Mouse (Mus musculus): ENCODE measurements around the gene Nanog. TPM values are rescaled to one million over a fixed set of nuclear protein-coding genes. Genes with fewer than 3 reads are reported as not detected.

Nanog gene
- polyA plus RNA-seq, 1 experiment from 2014 or later, result 1.1 TPM

GRCm38 (mm10) chr6:122668823-122669222 lies 38.5 kb upstream of the Nanog start:
- no peak for ATAC-seq (replicated peaks; ENCODE audit: extremely low read depth, insufficient read depth, low FRiP score)
- 70% methylated on average over 5 of the region's 5 CpGs for WGBS
- Histone ChIP-seq H3K4me2 (ENCODE audit: low read depth, low read length) (no peak overlapping the region), H3K9ac (ENCODE audit: low read length) (no peak overlapping the region), H3K27me3 (ENCODE audit: control insufficient read depth, insufficient read depth, low read length) (peaks cover 1% of the 10 kb centered on the region; the same call in 1 of the 2 replicates), H3K27ac (ENCODE audit: low read length) (no peak overlapping the region), H3K9me3 (replicated peaks; ENCODE audit: control insufficient read depth, low read length) (no peaks in the 10 kb centered on the region), H3K4me3 (ENCODE audit: low read length) (no peak overlapping the region), H3K4me1 (ENCODE audit: control insufficient read depth, insufficient read depth, low read length) (peaks cover 6% of the 10 kb centered on the region; the same call in 1 of the 2 replicates), H3K36me3 (ENCODE audit: control insufficient read depth, insufficient read depth) (no peaks in the 10 kb centered on the region)

- Histone ChIP-seq H3K27me3 (ENCODE audit: control insufficient read depth, insufficient read depth, low read length) (no peaks in the 10 kb centered on the region), H3K9me3 (replicated peaks; ENCODE audit: control insufficient read depth, low read length) (no peaks in the 10 kb centered on the region), H3K4me3 (ENCODE audit: low read length) (peak overlapping the region; percentile 52), H3K4me2 (ENCODE audit: low read depth, low read length) (peak overlapping the region; percentile 68), H3K36me3 (ENCODE audit: control insufficient read depth, insufficient read depth) (no peaks in the 10 kb centered on the region), H3K4me1 (ENCODE audit: control insufficient read depth, insufficient read depth, low read length) (peaks cover 6% of the 10 kb centered on the region; the same call in 1 of the 2 replicates), H3K27ac (ENCODE audit: low read length) (no peak overlapping the region), H3K9ac (ENCODE audit: low read length) (peak overlapping the region; percentile 37; the same call in 1 of the 2 replicates)
- 9% methylated on average over 19 of the region's 19 CpGs for WGBS
- peak; percentile 75; the same call in 1 of the 2 replicates for ATAC-seq (replicated peaks; ENCODE audit: extremely low read depth, insufficient read depth, low FRiP score)
Measured at GRCm38 (mm10) chr6:122669406-122670200, 37.7 kb upstream of the Nanog start.

- peak overlapping the region; percentile 68 for H3K4me2 ChIP-seq (ENCODE audit: low read depth, low read length)
- no peaks in the 10 kb centered on the region for H3K36me3 ChIP-seq (ENCODE audit: control insufficient read depth, insufficient read depth)
- H3K9me3 ChIP-seq (replicated peaks; ENCODE audit: control insufficient read depth, low read length), result no peaks in the 10 kb centered on the region
- H3K4me3 ChIP-seq (ENCODE audit: low read length), result no peak overlapping the region
- no peak overlapping the region for H3K9ac ChIP-seq (ENCODE audit: low read length)
- H3K27me3 ChIP-seq (ENCODE audit: control insufficient read depth, insufficient read depth, low read length), result no peaks in the 10 kb centered on the region
- no peak for ATAC-seq (replicated peaks; ENCODE audit: extremely low read depth, insufficient read depth, low FRiP score)
- 36% methylated on average over 10 of the region's 10 CpGs for WGBS
- peaks cover 6% of the 10 kb centered on the region; the same call in 1 of the 2 replicates for H3K4me1 ChIP-seq (ENCODE audit: control insufficient read depth, insufficient read depth, low read length)
- no peak overlapping the region for H3K27ac ChIP-seq (ENCODE audit: low read length)
Measured at GRCm38 (mm10) chr6:122670201-122670551, 37.1 kb upstream of the Nanog start.

DNA sequence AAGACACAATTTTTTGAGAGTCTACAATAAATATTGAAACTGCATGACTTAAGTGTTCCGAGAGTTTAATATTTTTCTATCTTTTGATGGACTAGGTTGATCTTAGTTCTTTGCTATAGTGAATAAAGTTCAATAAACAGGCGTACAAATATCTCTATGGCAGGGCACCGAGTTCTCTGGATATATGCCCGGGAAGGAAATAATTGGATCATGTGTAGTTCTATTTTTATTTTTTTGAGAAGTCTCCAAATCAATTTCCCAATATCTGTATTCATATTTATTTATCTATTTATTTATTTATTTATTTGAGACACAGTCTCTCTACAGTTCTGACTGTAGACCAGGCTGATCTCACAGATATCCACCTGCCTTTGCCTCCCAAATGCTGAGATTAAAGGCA lies 36.4 kb upstream of the Nanog start:
- H3K9ac ChIP-seq (ENCODE audit: low read length), result no peak overlapping the region
- H3K4me2 ChIP-seq (ENCODE audit: low read depth, low read length), result no peak overlapping the region
- no peak overlapping the region for H3K4me3 ChIP-seq (ENCODE audit: low read length)
- no peaks in the 10 kb centered on the region for H3K27me3 ChIP-seq (ENCODE audit: control insufficient read depth, insufficient read depth, low read length)
- peaks cover 6% of the 10 kb centered on the region; the same call in 1 of the 2 replicates for H3K4me1 ChIP-seq (ENCODE audit: control insufficient read depth, insufficient read depth, low read length)
- WGBS, result 90% methylated on average over 4 of the region's 4 CpGs
- H3K9me3 ChIP-seq (replicated peaks; ENCODE audit: control insufficient read depth, low read length), result no peaks in the 10 kb centered on the region
- no peak overlapping the region for H3K27ac ChIP-seq (ENCODE audit: low read length)
- H3K36me3 ChIP-seq (ENCODE audit: control insufficient read depth, insufficient read depth), result no peaks in the 10 kb centered on the region
- no peak for ATAC-seq (replicated peaks; ENCODE audit: extremely low read depth, insufficient read depth, low FRiP score)

DNA sequence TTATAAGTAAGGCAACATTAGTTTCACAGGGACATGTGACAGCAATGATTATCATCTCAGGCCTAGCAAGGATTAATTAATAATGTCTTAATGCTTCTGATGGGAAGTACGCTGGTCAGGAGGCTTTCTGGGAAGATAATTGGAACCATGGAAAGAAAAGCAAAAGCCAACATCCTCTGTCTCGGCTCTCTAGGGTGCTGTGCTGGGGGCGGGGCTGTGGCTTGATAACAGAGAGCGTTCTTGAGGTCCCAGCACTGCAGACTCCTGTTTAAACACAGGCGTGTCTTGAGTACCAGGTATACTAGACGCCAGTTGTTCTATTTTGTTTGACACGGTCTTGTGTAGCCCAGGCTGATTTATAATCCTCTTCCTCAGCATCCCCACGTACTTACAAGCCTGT lies 34.5 kb upstream of the Nanog start:
- Histone ChIP-seq H3K4me3 (ENCODE audit: low read length) (no peak overlapping the region), H3K4me1 (ENCODE audit: control insufficient read depth, insufficient read depth, low read length) (0 out of 2 replicates have a peak, but pooled peaks cover 2% of the 10 kb centered on the region), H3K9me3 (replicated peaks; ENCODE audit: control insufficient read depth, low read length) (no peaks in the 10 kb centered on the region), H3K27ac (ENCODE audit: low read length) (no peak overlapping the region), H3K4me2 (ENCODE audit: low read depth, low read length) (no peak overlapping the region), H3K36me3 (ENCODE audit: control insufficient read depth, insufficient read depth) (no peaks in the 10 kb centered on the region), H3K9ac (ENCODE audit: low read length) (no peak overlapping the region), H3K27me3 (ENCODE audit: control insufficient read depth, insufficient read depth, low read length) (no peaks in the 10 kb centered on the region)
- 26% methylated on average over 8 of the region's 8 CpGs for WGBS
- ATAC-seq (replicated peaks; ENCODE audit: extremely low read depth, insufficient read depth, low FRiP score), result no peak

DNA sequence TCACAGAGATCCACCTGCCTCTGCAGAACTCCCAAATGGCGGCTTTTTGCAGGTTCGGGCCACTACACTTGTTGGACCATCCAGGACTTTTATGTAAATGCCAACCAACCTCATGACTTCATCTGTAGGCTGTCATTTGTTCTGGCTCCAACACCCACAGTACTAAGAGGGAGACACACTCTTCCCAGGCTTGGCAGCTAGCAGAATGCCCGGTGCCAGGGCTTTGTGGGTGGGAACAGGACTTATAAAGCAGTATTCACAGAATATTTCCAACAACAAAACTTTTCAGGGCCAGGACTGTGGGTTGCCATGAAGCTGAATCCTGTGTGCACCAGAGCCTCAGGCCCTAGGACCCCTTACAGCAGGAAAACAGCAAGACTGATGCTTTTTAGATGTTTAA lies 24.6 kb upstream of the Nanog start:
- no peak for ATAC-seq (replicated peaks; ENCODE audit: extremely low read depth, insufficient read depth, low FRiP score)
- Histone ChIP-seq H3K4me2 (ENCODE audit: low read depth, low read length) (no peak overlapping the region), H3K27ac (ENCODE audit: low read length) (no peak overlapping the region), H3K36me3 (ENCODE audit: control insufficient read depth, insufficient read depth) (no peaks in the 10 kb centered on the region), H3K9ac (ENCODE audit: low read length) (no peak overlapping the region), H3K27me3 (ENCODE audit: control insufficient read depth, insufficient read depth, low read length) (no peaks in the 10 kb centered on the region), H3K4me3 (ENCODE audit: low read length) (no peak overlapping the region), H3K9me3 (replicated peaks; ENCODE audit: control insufficient read depth, low read length) (no peaks in the 10 kb centered on the region), H3K4me1 (ENCODE audit: control insufficient read depth, insufficient read depth, low read length) (no peaks in the 10 kb centered on the region)
- 84% methylated on average over 3 of the region's 3 CpGs for WGBS

DNA sequence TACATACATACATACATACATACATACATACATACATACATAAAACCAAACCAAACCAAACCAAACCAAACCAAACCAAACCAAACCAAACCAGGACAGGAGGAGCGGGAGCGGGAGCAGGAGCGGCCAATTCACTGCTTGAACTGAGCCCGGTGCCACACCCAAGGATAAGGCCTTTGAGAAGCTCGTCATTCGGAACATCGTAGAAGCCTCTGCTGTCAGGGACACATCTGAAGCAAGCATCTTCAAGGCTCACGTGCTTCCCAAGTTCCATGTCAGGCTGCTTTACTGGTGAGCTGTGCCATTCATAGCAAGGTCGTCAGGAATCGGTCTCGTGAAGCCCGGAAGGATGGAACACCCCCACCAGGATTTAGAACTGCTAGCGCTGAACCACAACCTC lies 20.6 kb upstream of the Nanog start:
- Histone ChIP-seq H3K4me2 (ENCODE audit: low read depth, low read length) (no peak overlapping the region), H3K4me1 (ENCODE audit: control insufficient read depth, insufficient read depth, low read length) (no peaks in the 10 kb centered on the region), H3K27ac (ENCODE audit: low read length) (no peak overlapping the region), H3K36me3 (ENCODE audit: control insufficient read depth, insufficient read depth) (no peaks in the 10 kb centered on the region), H3K9me3 (replicated peaks; ENCODE audit: control insufficient read depth, low read length) (no peaks in the 10 kb centered on the region), H3K9ac (ENCODE audit: low read length) (no peak overlapping the region), H3K4me3 (ENCODE audit: low read length) (no peak overlapping the region), H3K27me3 (ENCODE audit: control insufficient read depth, insufficient read depth, low read length) (no peaks in the 10 kb centered on the region)
- 88% methylated on average over 13 of the region's 13 CpGs for WGBS
- ATAC-seq (replicated peaks; ENCODE audit: extremely low read depth, insufficient read depth, low FRiP score), result no peak

DNA sequence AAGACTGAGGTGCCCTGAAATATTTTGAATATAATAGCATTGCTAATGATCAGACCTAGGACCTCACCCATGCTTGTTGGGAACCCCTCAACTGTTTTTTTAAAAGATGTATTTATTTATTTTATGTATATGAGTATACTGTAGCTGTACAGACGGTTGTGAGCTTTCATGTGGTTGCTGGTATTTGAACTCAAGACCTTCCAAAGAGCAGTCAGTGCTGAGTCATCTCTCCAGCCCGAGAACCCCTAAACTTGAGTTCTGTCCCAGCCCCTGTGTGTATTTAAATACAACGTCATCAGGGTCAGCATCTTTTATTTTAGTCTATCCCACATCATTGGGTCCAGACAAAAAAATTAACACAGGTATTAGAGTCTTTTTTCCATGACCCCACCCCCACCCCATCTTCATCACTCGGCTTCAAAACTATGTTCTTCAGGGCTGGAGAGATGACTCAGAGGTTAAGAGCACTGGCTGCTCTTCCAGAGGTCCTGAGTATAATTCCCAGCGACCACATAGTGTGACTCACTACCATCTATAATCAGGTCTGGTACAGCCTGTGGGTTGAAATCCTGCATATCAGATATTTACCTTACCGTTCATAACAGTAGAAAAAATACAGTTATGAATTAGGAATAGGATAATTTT lies 17.8 kb upstream of the Nanog start:
- no peaks in the 10 kb centered on the region for H3K9me3 ChIP-seq (replicated peaks; ENCODE audit: control insufficient read depth, low read length)
- H3K4me2 ChIP-seq (ENCODE audit: low read depth, low read length), result no peak overlapping the region
- ATAC-seq (replicated peaks; ENCODE audit: extremely low read depth, insufficient read depth, low FRiP score), result no peak
- no peaks in the 10 kb centered on the region for H3K27me3 ChIP-seq (ENCODE audit: control insufficient read depth, insufficient read depth, low read length)
- H3K36me3 ChIP-seq (ENCODE audit: control insufficient read depth, insufficient read depth), result no peaks in the 10 kb centered on the region
- H3K9ac ChIP-seq (ENCODE audit: low read length), result no peak overlapping the region
- no peak overlapping the region for H3K27ac ChIP-seq (ENCODE audit: low read length)
- WGBS, result 79% methylated on average over 6 of the region's 6 CpGs
- no peak overlapping the region for H3K4me3 ChIP-seq (ENCODE audit: low read length)
- no peaks in the 10 kb centered on the region for H3K4me1 ChIP-seq (ENCODE audit: control insufficient read depth, insufficient read depth, low read length)

DNA sequence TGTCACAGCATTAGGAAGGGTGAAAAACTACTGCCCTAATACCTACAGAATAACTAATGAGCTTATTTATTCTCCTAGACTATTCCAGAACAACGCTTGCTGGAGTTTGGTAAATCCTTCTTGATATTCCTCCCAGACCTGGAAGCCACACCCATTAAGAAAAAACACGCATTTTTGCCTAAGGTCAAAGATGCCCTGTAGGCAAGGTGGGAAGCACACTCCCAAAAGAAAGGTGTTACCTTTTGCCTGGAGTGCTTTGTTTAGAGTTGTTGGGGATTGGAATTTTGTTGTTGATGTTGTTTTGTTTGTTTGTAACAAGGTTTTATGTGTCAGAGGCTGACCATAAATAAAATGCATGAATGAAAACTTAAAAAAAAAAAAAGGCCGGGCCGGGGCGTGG lies 17.2 kb upstream of the Nanog start:
- H3K27ac ChIP-seq (ENCODE audit: low read length), result no peak overlapping the region
- WGBS, result 77% methylated on average over 5 of the region's 5 CpGs
- H3K36me3 ChIP-seq (ENCODE audit: control insufficient read depth, insufficient read depth), result no peaks in the 10 kb centered on the region
- H3K9ac ChIP-seq (ENCODE audit: low read length), result no peak overlapping the region
- no peak overlapping the region for H3K4me2 ChIP-seq (ENCODE audit: low read depth, low read length)
- H3K9me3 ChIP-seq (replicated peaks; ENCODE audit: control insufficient read depth, low read length), result no peaks in the 10 kb centered on the region
- H3K4me1 ChIP-seq (ENCODE audit: control insufficient read depth, insufficient read depth, low read length), result no peaks in the 10 kb centered on the region
- H3K27me3 ChIP-seq (ENCODE audit: control insufficient read depth, insufficient read depth, low read length), result no peaks in the 10 kb centered on the region
- ATAC-seq (replicated peaks; ENCODE audit: extremely low read depth, insufficient read depth, low FRiP score), result no peak
- no peak overlapping the region for H3K4me3 ChIP-seq (ENCODE audit: low read length)

All from heart, embryonic 16.5 days (tissue).